Mouse (Mus musculus) urinary bladder, postnatal 0 days (tissue): ENCODE results near the gene Mpdu1. TPM values are rescaled to one million over a fixed set of nuclear protein-coding genes. Genes with fewer than 3 reads are reported as not detected.

Source experiments
- microRNA counts: library from miRNA; unstranded; fragments of <30 nt; microRNA quantifications from one replicate; lab custom pipeline; 2016
- microRNA-seq: library from miRNA; unstranded; fragments of <30 nt; microRNA quantifications from one replicate; pipeline ENCODE4, GENCODE M21; 2016
- polyA plus RNA-seq: library from polyadenylated mRNA; unstranded; fragments of >200 nt; fragmentation: Nextera tagmentation; extraction: Ambion mirVana; gene quantifications from 2 replicates; pipeline ENCODE4 v1.2.1, GENCODE M21; 2015

The Mpdu1 gene
- polyA plus RNA-seq, result 33.5 and 41.2 TPM in 2 replicates

GRCm38 (mm10) chr11:69662213-69662966 is at the start of gene Mpdu1:
Gene Mpdu1, minus strand, starts transcription at chr11:69662642.

GRCm38 (mm10) chr11:69695361-69696181 is 33.1 kb upstream of the Mpdu1 start, which contains the start of the genes Tnfsf12 and Tnfsfm13:
Gene Tnfsf12, minus strand, starts transcription at chr11:69695849.
Gene Tnfsfm13, minus strand, starts transcription at chr11:69696098.

GRCm38 (mm10) chr11:69685526-69686148 is 23.2 kb upstream of the Mpdu1 start, which contains the start of gene Tnfsf13:
Gene Tnfsf13, minus strand, starts transcription at chr11:69685784.

GRCm38 (mm10) chr11:69681314-69682208 is 19.1 kb upstream of the Mpdu1 start, which contains the start of gene Senp3:
Gene Senp3, minus strand, starts transcription at chr11:69682084.

GRCm38 (mm10) chr11:69672211-69672706 is 9.8 kb upstream of the Mpdu1 start, which contains the start of gene Eif4a1:
Gene Eif4a1, minus strand, starts transcription at chr11:69672423.

GRCm38 (mm10) chr11:69665961-69666664 is 3.7 kb upstream of the Mpdu1 start, which contains the start of gene Cd68:
Gene Cd68, minus strand, starts transcription at chr11:69666153.

GRCm38 (mm10) chr11:69655264-69656064 is 7.0 kb downstream of the Mpdu1 start, which contains the start of gene Sox15:
Gene Sox15, plus strand, starts transcription at chr11:69655314.

GRCm38 (mm10) chr11:69632284-69633089 is 30.0 kb downstream of the Mpdu1 start, which contains the start of gene Fxr2:
Gene Fxr2, plus strand, starts transcription at chr11:69632990.

GRCm38 (mm10) chr11:69621571-69622268 is 40.7 kb downstream of the Mpdu1 start, which contains the start of gene Sat2:
Gene Sat2, plus strand, starts transcription at chr11:69622024.

GRCm38 (mm10) chr11:69617805-69618204 is 44.6 kb downstream of the Mpdu1 start, which contains the start of gene Shbg:
Gene Shbg, minus strand, starts transcription at chr11:69617905.

MicroRNA genes within 50 kb of the gene (microRNA counts, 519-probe panel; counts per million panel counts)
- not detected for microRNA mmu-miR-1934 (lab: Ali Mortazavi, UCI)
- 3,529 counts per million, percentile 60 among the panel's probes with 10 or more counts for microRNA mmu-miR-467f (lab: Ali Mortazavi, UCI)

Small RNAs within 50 kb of the gene (microRNA-seq; reads per million reads assigned to microRNA genes)
- 2.5 reads per million for gene Mir1934
- not detected for gene Mir467f

Other genes with a start within 250 kb of the Mpdu1 start
- gene Kdm6b, start 249.0 kb downstream of the Mpdu1 start, polyA plus RNA-seq, result 11.5 and 13.3 TPM in 2 replicates
- 0.13 and 0.16 TPM in 2 replicates for gene Dnah2, start 113.5 kb downstream of the Mpdu1 start, polyA plus RNA-seq
- gene Efnb3, start 102.4 kb downstream of the Mpdu1 start, polyA plus RNA-seq, result 3.4 and 3.7 TPM in 2 replicates
- 8.2 and 8.8 TPM in 2 replicates for gene Wrap53, start 82.4 kb downstream of the Mpdu1 start, polyA plus RNA-seq
- gene Trp53, start 82.3 kb downstream of the Mpdu1 start, polyA plus RNA-seq, result 44.4 and 46.3 TPM in 2 replicates
- 13.2 and 14.4 TPM in 2 replicates for gene Atp1b2, start 56.7 kb downstream of the Mpdu1 start, polyA plus RNA-seq
- not detected in 2 replicates for gene Shbg, start 44.7 kb downstream of the Mpdu1 start, polyA plus RNA-seq
- gene Sat2, start 40.6 kb downstream of the Mpdu1 start, polyA plus RNA-seq, result 19.2 and 22.9 TPM in 2 replicates
- gene Fxr2, start 29.7 kb downstream of the Mpdu1 start, polyA plus RNA-seq, result 12.5 and 13.6 TPM in 2 replicates
- gene Sox15, start 7.3 kb downstream of the Mpdu1 start, polyA plus RNA-seq, result 3.2 and 7.1 TPM in 2 replicates
- gene Cd68, start 3.5 kb upstream of the Mpdu1 start, polyA plus RNA-seq, result 27.9 and 48.1 TPM in 2 replicates
- gene Eif4a1, start 9.8 kb upstream of the Mpdu1 start, polyA plus RNA-seq, result 378 and 433 TPM in 2 replicates
- gene Senp3, start 19.4 kb upstream of the Mpdu1 start, polyA plus RNA-seq, result 46.3 and 49.8 TPM in 2 replicates
- 0.47 and 0.62 TPM in 2 replicates for gene Tnfsf13, start 23.1 kb upstream of the Mpdu1 start, polyA plus RNA-seq
- 17.2 and 17.8 TPM in 2 replicates for gene Tnfsf12, start 33.2 kb upstream of the Mpdu1 start, polyA plus RNA-seq
- gene Tnfsfm13, start 33.5 kb upstream of the Mpdu1 start, polyA plus RNA-seq, result 4.7 and 5.4 TPM in 2 replicates
- 9.3 and 10.3 TPM in 2 replicates for gene Polr2a, start 96.0 kb upstream of the Mpdu1 start, polyA plus RNA-seq
- not detected in 2 replicates for gene Slc35g3, start 99.3 kb upstream of the Mpdu1 start, polyA plus RNA-seq
- 3.9 and 4.3 TPM in 2 replicates for gene Zbtb4, start 103.3 kb upstream of the Mpdu1 start, polyA plus RNA-seq
- 5.9 and 6.9 TPM in 2 replicates for gene Chrnb1, start 133.3 kb upstream of the Mpdu1 start, polyA plus RNA-seq
- gene Fgf11, start 139.2 kb upstream of the Mpdu1 start, polyA plus RNA-seq, result 0.78 and 0.86 TPM in 2 replicates
- 13.7 TPM in 2 replicates for gene Tmem102, start 143.0 kb upstream of the Mpdu1 start, polyA plus RNA-seq
- not detected in 2 replicates for gene Gm39566, start 152.7 kb upstream of the Mpdu1 start, polyA plus RNA-seq
- not detected in 2 replicates for gene Spem2, start 155.8 kb upstream of the Mpdu1 start, polyA plus RNA-seq
- gene Spem1, start 159.5 kb upstream of the Mpdu1 start, polyA plus RNA-seq, result 0.25 TPM in 1 of 2 replicates, not detected in the other
- gene Nlgn2, start 175.1 kb upstream of the Mpdu1 start, polyA plus RNA-seq, result 3.0 and 3.5 TPM in 2 replicates
- 421 and 430 TPM in 2 replicates for gene Tmem256, start 175.9 kb upstream of the Mpdu1 start, polyA plus RNA-seq
- 94.6 and 111 TPM in 2 replicates for gene Plscr3, start 183.7 kb upstream of the Mpdu1 start, polyA plus RNA-seq
- gene Tnk1, start 196.1 kb upstream of the Mpdu1 start, polyA plus RNA-seq, result 6.2 and 6.4 TPM in 2 replicates
- gene Tmem95, start 215.4 kb upstream of the Mpdu1 start, polyA plus RNA-seq, result not detected in 2 replicates
- gene Kctd11, start 218.8 kb upstream of the Mpdu1 start, polyA plus RNA-seq, result 9.2 and 10.3 TPM in 2 replicates
- gene Acap1, start 232.9 kb upstream of the Mpdu1 start, polyA plus RNA-seq, result 0.14 and 0.47 TPM in 2 replicates
- gene 2810408A11Rik, start 238.3 kb upstream of the Mpdu1 start, polyA plus RNA-seq, result 2.4 and 2.8 TPM in 2 replicates
- gene Neurl4, start 238.4 kb upstream of the Mpdu1 start, polyA plus RNA-seq, result 3.3 and 4.0 TPM in 2 replicates